Mouse (Mus musculus): ENCODE results near the gene Donson.

Donson gene

DNA sequence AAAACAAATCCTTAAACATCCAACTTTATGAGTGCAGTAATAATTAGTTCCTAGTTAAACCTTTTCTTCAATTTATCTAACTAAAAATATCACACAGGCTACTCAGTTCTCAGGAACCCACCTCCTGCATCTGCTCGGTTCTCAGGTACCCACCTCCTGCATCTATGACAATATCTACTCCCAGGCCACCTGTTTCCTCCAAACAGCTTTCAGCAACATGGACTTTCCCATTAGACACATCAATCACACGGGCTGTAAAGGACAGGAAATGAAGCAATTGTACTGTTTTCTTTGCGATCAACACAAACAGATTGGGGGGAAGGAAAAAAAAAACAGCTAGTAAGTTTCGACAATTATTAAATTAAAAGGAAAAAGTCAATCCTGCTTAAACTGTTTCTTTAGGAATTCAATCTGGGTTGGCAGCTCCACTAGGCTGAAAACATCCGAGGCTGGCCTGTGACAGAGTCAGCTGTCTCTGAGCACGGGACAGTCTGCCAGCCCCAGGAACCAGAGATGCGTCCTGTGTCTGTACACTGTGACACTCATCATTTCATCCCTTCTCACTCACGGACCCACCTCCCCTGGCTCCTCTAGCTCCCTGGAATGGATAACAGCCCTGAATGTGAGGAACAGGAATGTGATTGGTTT, 6.7 kb upstream of the Donson start:
- in situ Hi-C loops (cut with MboI; ENCODE audit: unreplicated experiment in 2 of 2): no loop called here

DNA sequence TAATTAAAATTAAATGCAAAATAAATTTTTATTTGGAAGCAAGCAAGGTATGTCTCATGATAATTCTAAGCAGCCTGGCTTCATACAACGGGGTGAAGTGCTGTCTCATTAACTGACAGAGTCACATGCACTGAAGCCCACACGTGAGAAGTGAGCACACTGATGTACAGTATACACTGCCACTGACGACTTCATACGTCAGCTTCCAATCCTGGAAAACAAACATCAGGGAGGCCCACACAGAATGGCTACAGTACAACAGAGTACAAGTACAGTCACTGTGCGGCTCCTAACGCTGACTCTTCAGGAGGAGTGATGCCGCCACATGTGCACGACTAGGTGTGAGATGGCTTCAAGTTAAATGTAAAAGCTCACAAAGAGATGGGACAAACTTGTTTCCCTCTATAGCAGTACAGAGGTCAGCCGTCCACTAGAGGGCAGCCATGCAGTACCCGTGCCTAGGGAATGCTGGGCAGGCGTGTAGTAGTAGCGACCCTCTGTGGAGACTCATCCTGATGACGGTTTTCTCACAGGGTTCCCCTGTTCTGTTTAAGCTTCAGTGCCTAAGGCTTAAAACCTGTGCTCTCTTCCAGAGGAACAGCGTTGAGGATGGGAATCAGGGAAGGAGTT, 6.0 kb upstream of the Donson start:
- in situ Hi-C loops (cut with MboI; ENCODE audit: unreplicated experiment in 2 of 2): loop anchor here in 1 of 2 experiments (5.0 kb wide), 1 partner anchor 107 kb away; no protein-coding TSS in a partner anchor

- in situ Hi-C loops (cut with MboI; ENCODE audit: unreplicated experiment in 2 of 2): loop anchor here in 1 of 2 experiments (5.0 kb wide), 1 partner anchor 102 kb away; no protein-coding TSS in a partner anchor
Observed at GRCm38 (mm10) chr16:91689791-91690190, 1.2 kb upstream of the Donson start.

DNA sequence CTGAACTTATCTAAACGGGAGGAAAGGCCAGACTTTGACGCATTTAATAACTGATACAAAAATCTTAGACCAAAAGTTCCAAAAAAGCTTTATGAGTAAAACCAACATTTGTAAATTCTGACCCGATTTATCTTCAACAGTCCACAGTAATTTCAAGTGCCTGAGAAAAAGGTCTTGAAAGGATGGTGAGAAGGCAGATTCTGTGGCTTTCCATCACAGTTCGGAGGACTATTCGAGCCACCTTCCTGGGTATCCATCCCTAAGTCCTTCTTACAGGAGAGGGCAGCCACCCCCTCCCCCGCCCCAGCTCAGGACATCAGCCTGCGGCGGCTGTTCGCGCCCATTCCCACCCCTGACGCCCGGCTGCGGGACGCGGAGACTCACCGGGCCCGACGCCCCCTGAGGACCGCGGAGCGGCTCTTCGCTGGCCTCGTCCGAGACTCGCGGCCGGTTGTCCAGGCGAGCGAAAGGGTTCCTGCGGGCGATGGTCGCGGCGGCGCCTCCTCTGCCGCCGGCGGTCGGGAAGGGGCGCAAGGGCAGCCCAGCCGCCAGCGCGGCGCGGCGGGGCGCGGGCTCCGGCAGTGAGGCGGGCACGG, 449 bp downstream of the Donson start:
- in situ Hi-C loops (cut with MboI; ENCODE audit: unreplicated experiment in 2 of 2): no loop called here

- in situ Hi-C loops (cut with MboI; ENCODE audit: unreplicated experiment in 2 of 2): no loop called here
Observed at GRCm38 (mm10) chr16:91686369-91686768, 2.2 kb downstream of the Donson start.

GRCm38 (mm10) chr16:91685526-91685925, 3.0 kb downstream of the Donson start:
- in situ Hi-C loops (cut with MboI; ENCODE audit: unreplicated experiment in 2 of 2): no loop called here

DNA sequence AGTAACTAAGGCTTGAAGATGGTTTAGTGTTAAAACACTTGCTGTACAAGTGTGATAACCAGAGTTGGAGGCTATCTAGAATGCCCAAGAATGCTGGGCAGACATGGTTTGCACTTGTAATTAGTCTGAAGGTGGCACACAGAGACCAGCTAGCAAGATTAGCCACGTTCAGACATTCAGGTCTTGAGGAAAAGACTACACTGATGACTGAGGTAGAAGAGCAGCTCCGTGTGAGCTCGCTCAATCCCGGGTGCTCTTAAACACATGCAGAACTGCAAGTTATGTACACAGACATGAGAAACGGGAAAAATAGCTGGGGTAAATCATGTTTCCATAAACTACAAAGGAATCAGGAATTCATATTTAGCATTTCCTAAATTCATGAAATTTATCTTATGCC, 7.9 kb downstream of the Donson start:
- in situ Hi-C loops (cut with MboI; ENCODE audit: unreplicated experiment in 2 of 2): loop anchor here in 1 of 2 experiments (5.0 kb wide), 1 partner anchor 33 kb away; the partner anchor contains the start of genes Gart and Son

GRCm38 (mm10) chr16:91678147-91678911, 10.2 kb downstream of the Donson start:
- in situ Hi-C loops (cut with MboI; ENCODE audit: unreplicated experiment in 2 of 2): no loop called here

DNA sequence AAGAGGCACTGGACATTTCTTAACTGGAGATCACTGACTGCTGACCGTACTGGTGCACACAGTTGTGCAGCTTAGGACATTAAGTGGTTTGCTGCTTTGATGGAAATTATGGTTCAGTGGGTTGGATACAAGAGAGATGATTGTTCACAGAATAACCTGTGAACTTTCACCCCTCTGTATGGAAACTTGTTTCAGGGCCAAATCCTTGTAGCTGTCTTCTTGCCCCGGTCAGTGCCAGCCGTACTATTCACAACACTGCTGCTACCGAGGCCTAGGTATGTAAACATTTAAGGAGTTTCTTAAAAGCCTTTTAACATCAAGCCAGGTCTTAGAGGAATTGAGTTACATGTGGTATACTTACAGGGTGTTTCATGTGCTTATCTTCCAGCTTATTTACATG, 14.1 kb downstream of the Donson start:
- in situ Hi-C loops (cut with MboI; ENCODE audit: unreplicated experiment in 2 of 2): loop anchor here in 1 of 2 experiments (25.0 kb wide), 1 partner anchor 1412 kb away; no protein-coding TSS in a partner anchor

GRCm38 (mm10) chr16:91663795-91664194, 24.8 kb downstream of the Donson start:
- in situ Hi-C loops (cut with MboI; ENCODE audit: unreplicated experiment in 2 of 2): loop anchor here (10.0 to 25.0 kb wide), 4 partner anchors 159 to 1401 kb away; no protein-coding TSS in a partner anchor

DNA sequence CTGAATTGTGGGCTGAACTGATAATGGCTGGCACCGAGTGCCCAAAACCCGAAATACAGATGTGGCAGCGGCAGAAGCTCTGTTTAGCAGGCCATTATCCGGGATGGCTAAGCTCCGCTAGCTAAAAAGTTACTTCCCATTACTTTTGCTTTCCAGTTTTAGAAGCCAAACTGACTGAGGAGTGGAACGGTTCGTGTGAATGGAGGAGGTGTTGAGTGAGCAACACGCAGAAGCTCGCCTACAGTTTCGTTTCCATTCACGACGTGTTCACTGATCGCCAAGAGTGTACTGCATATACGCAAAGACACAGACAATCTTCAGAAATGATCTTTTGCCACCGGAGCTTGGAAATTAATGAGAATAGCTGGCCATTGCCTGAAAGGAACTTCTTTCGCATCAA, 26.2 kb downstream of the Donson start:
- in situ Hi-C loops (cut with MboI; ENCODE audit: unreplicated experiment in 2 of 2): loop anchor here (10.0 to 25.0 kb wide), 4 partner anchors 158 to 1400 kb away; no protein-coding TSS in a partner anchor

GRCm38 (mm10) chr16:91661397-91661796, 27.2 kb downstream of the Donson start:
- in situ Hi-C loops (cut with MboI; ENCODE audit: unreplicated experiment in 2 of 2): loop anchor here (10.0 to 25.0 kb wide), 4 partner anchors 157 to 1399 kb away; no protein-coding TSS in a partner anchor

DNA sequence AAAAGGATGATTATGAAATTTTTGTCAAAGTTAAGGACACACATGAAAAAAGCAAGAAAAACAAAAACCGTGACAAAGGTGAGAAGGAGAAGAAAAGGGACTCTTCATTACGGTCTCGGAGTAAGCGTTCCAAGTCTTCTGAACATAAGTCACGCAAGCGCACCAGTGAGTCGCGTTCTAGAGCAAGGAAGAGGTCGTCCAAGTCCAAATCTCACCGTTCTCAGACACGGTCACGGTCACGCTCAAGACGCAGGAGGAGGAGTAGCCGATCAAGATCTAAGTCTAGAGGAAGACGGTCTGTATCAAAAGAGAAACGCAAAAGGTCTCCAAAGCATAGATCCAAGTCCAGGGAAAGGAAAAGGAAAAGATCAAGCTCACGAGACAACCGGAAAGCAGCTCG, 28.8 kb downstream of the Donson start:
- in situ Hi-C loops (cut with MboI; ENCODE audit: unreplicated experiment in 2 of 2): loop anchor here (10.0 to 25.0 kb wide), 4 partner anchors 155 to 1397 kb away; no protein-coding TSS in a partner anchor

DNA sequence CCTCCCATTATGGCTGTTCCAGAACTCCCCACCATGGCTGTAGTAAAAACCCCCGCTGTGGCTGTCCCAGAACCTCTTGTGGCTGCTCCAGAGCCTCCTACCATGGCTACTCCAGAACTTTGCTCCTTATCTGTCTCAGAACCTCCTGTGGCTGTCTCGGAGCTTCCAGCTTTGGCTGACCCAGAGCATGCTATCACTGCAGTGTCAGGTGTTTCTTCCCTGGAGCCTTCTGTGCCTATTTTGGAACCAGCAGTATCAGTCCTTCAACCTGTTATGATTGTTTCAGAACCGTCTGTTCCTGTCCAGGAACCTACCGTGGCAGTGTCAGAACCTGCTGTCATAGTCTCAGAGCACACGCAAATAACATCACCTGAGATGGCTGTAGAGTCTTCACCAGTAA, 30.1 kb downstream of the Donson start:
- in situ Hi-C loops (cut with MboI; ENCODE audit: unreplicated experiment in 2 of 2): loop anchor here in 1 of 2 experiments (25.0 kb wide), 1 partner anchor 1396 kb away; no protein-coding TSS in a partner anchor

- in situ Hi-C loops (cut with MboI; ENCODE audit: unreplicated experiment in 2 of 2): loop anchor here in 1 of 2 experiments (25.0 kb wide), 1 partner anchor 1395 kb away; no protein-coding TSS in a partner anchor
Observed at GRCm38 (mm10) chr16:91657285-91657684, 31.3 kb downstream of the Donson start.

DNA sequence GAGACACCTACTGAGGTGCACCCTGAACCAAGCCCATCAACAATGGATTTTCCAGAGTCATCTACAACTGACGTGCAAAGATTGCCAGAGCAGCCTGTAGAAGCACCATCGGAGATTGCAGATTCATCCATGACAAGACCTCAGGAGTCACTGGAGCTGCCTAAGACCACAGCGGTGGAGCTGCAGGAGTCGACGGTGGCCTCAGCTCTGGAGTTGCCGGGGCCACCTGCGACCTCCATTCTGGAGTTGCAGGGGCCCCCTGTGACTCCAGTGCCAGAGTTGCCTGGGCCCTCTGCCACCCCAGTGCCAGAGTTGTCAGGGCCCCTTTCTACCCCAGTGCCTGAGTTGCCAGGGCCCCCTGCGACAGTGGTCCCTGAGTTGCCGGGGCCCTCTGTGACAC, 33.3 kb downstream of the Donson start:
- in situ Hi-C loops (cut with MboI; ENCODE audit: unreplicated experiment in 2 of 2): loop anchor here in 1 of 2 experiments (25.0 kb wide), 1 partner anchor 1393 kb away; no protein-coding TSS in a partner anchor

GRCm38 (mm10) chr16:91652191-91652590, 36.4 kb downstream of the Donson start:
- in situ Hi-C loops (cut with MboI; ENCODE audit: unreplicated experiment in 2 of 2): loop anchor here in 1 of 2 experiments (25.0 kb wide), 1 partner anchor 1390 kb away; no protein-coding TSS in a partner anchor

- in situ Hi-C loops (cut with MboI; ENCODE audit: unreplicated experiment in 2 of 2): loop anchor here in 1 of 2 experiments (5.0 to 25.0 kb wide), 2 partner anchors 33 to 1387 kb away; no protein-coding TSS in a partner anchor
Observed at GRCm38 (mm10) chr16:91649781-91650180, 38.8 kb downstream of the Donson start.

- in situ Hi-C loops (cut with MboI; ENCODE audit: unreplicated experiment in 2 of 2): loop anchor here in 1 of 2 experiments (5.0 kb wide), 1 partner anchor 33 kb away; no protein-coding TSS in a partner anchor
Observed at GRCm38 (mm10) chr16:91649246-91649645, 39.3 kb downstream of the Donson start.

DNA sequence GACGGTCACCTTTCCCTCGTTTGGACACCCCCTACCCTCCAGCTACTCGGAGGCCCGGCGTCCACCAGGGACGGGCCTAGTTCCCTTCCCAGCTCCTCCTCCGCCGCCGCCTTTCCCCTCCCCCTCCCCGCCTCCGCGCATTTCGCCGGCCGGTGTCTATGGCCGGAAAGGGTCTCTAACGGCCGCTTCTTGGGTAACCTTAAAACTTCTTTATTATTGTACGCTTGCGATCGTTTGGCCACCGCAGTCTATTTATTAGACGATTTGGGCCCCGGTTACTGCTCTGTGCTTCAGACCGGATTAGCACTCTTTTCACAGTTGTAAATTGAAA, 40.4 kb downstream of the Donson start:
- in situ Hi-C loops (cut with MboI; ENCODE audit: unreplicated experiment in 2 of 2): loop anchor here in 1 of 2 experiments (5.0 kb wide), 1 partner anchor 34 kb away; no protein-coding TSS in a partner anchor
